Mouse (Mus musculus) midbrain, embryonic 16.5 days (tissue): ENCODE results near the gene Macrod2. TPM values are rescaled to one million over a fixed set of nuclear protein-coding genes. Genes with fewer than 3 reads are reported as not detected.

ENCODE experiments used
- ATAC-seq: fragments of 200-750 bp; cut with Nextera tagmentation; 2 replicates; pipeline ENCODE4 v1.8.0; 2017; ENCODE audit warnings: moderate TSS enrichment
- H3K27ac ChIP-seq: fragments of 300-500 bp; sonication (generic); 2 replicates; pipeline ENCODE4 v1.5.1; 2014; ENCODE audit warnings: mild to moderate bottlenecking, low read length, mixed read lengths
- H3K27me3 ChIP-seq: fragments of 300-500 bp; sonication (generic); 2 replicates; pipeline ENCODE4 v1.6.1; 2014; ENCODE audit warnings: low read depth, low read length, mixed read lengths; ENCODE audit not compliant: control insufficient read depth, insufficient read depth
- H3K36me3 ChIP-seq: fragments of 300-500 bp; sonication (generic); 2 replicates; pipeline ENCODE4 v1.6.1; 2014; ENCODE audit warnings: mild to moderate bottlenecking, low read length, moderate library complexity, mixed read lengths; ENCODE audit not compliant: control insufficient read depth, insufficient read depth
- H3K4me1 ChIP-seq: fragments of 300-500 bp; sonication (generic); 2 replicates; pipeline ENCODE4 v1.6.1; 2014; ENCODE audit warnings: mild to moderate bottlenecking, low read length, mixed read lengths; ENCODE audit not compliant: control insufficient read depth, insufficient read depth
- H3K4me2 ChIP-seq: fragments of 300-500 bp; sonication (generic); 2 replicates; pipeline ENCODE4 v1.6.1; 2014; ENCODE audit warnings: mild to moderate bottlenecking, low read length, mixed read lengths
- H3K4me3 ChIP-seq: fragments of 300-500 bp; sonication (generic); 2 replicates; pipeline ENCODE4 v1.5.1; 2014; ENCODE audit warnings: low read depth, mild to moderate bottlenecking, low read length, moderate library complexity, mixed read lengths
- H3K9ac ChIP-seq: fragments of 300-500 bp; sonication (generic); 2 replicates; pipeline ENCODE4 v1.6.1; 2014; ENCODE audit warnings: low read depth, low read length, mixed read lengths
- H3K9me3 ChIP-seq: fragments of 300-500 bp; sonication (generic); replicated peaks from 2 replicates; pipeline ENCODE4 v1.6.1; 2014; ENCODE audit warnings: mild to moderate bottlenecking, low read length, mixed read lengths; ENCODE audit not compliant: control insufficient read depth, poor library complexity, severe bottlenecking
- WGBS: fragments of 180-500 bp; shearing (Covaris S2); extraction: QIAGEN DNeasy Blood & Tissue Kit; methylation state at CpG from one replicate; pipeline ENCODE4 v1.1.7; 2014; 5-methylcytosine and 5-hydroxymethylcytosine counted together
- polyA plus RNA-seq: library from polyadenylated mRNA; unstranded; fragments of >200 nt; fragmentation: Nextera tagmentation; extraction: Ambion mirVana; gene quantifications from 2 replicates; pipeline ENCODE4 v1.2.1, GENCODE M21; 2015

The Macrod2 gene
- polyA plus RNA-seq, 1 experiment from 2014 or later, result 96.9 TPM

GRCm38 (mm10) chr2:141571360-141571759 is 1176.3 kb downstream of the Macrod2 start:
- WGBS, result 76% methylated on average over 3 of the region's 3 CpGs
- no peak overlapping the region for H3K4me3 ChIP-seq
- no peaks in the 10 kb centered on the region for H3K27me3 ChIP-seq
- H3K9me3 ChIP-seq, result no peaks in the 10 kb centered on the region
- ATAC-seq, result no peak
- H3K4me1 ChIP-seq, result no peaks in the 10 kb centered on the region
- H3K9ac ChIP-seq, result no peak overlapping the region
- H3K27ac ChIP-seq, result no peak overlapping the region
- H3K36me3 ChIP-seq, result no peaks in the 10 kb centered on the region
- H3K4me2 ChIP-seq, result no peak overlapping the region

DNA sequence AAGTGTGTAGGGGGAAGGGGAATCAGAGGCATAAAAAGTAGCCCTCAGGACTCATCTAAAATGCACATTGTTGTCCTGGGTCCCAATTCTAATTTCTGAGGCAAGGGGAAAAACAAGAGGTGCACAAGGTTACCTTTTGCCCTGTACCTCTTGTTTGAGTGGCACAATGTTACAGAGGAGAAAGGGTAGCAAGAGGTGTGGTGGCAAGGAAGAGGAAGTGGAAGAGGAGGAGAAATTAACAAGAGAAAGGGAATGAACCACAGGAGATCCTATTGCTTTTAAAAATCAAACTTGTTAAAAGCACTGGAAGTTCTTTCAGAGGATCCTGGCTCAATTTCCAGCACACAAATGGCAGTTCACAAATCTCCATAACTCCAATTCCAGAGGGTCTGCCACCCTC is 1183.1 kb downstream of the Macrod2 start:
- H3K36me3 ChIP-seq, result no peaks in the 10 kb centered on the region
- 0 out of 2 replicates have a peak, but pooled peaks cover 3% of the 10 kb centered on the region for H3K9me3 ChIP-seq
- no peak overlapping the region for H3K9ac ChIP-seq
- no peak overlapping the region for H3K4me2 ChIP-seq
- H3K4me1 ChIP-seq, result peaks cover 2% of the 10 kb centered on the region; the same call in 1 of the 2 replicates
- no peaks in the 10 kb centered on the region for H3K27me3 ChIP-seq
- ATAC-seq, result no peak
- no peak overlapping the region for H3K27ac ChIP-seq
- no peak overlapping the region for H3K4me3 ChIP-seq

DNA sequence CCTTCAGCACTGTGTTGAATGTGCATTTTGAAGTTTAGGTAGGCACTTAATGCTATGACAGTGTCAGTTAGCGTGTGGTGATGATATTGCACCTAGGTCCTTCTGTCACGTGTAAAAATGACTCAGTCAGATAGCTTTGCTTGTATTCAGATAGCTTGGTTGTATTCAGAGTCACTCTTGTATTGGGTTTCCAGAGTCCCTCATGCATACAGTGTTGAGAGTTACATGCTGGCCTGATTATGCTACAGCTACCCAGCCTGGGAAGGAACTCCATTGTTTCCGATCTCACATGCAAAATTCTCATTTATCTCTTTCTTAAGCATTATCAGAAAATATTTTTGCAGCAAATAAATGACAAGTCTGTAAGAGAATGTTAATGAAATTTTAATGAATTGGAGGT is 1187.3 kb downstream of the Macrod2 start:
- H3K4me2 ChIP-seq, result no peak overlapping the region
- peaks cover 2% of the 10 kb centered on the region; the same call in 1 of the 2 replicates for H3K4me1 ChIP-seq
- H3K9me3 ChIP-seq, result no peaks in the 10 kb centered on the region
- 63% methylated on average over 3 of the region's 3 CpGs for WGBS
- no peak overlapping the region for H3K4me3 ChIP-seq
- no peaks in the 10 kb centered on the region for H3K27me3 ChIP-seq
- no peaks in the 10 kb centered on the region for H3K36me3 ChIP-seq
- 0 out of 2 replicates have a peak, but pooled peaks have one; percentile 42 for ATAC-seq
- no peak overlapping the region for H3K27ac ChIP-seq
- no peak overlapping the region for H3K9ac ChIP-seq

DNA sequence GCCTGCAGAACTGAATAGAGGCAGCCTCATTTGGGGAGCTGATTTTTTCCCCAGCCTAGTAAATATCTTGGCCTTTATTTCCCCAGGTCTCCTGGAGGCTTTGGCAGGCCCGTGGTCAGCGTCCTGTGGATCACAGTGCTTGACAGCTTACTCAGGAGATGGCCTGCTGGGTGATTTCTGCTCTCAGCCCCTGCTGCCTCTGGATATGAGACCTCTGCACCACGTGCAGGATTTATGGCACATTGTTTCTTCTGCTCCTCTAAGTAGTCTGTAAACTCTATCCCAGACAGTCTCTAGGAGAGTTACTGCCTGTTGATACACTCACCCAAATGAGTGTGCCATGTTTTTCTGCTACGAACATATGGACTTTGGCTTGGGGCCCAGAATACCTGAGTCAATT is 1187.8 kb downstream of the Macrod2 start:
- no peak overlapping the region for H3K4me3 ChIP-seq

DNA sequence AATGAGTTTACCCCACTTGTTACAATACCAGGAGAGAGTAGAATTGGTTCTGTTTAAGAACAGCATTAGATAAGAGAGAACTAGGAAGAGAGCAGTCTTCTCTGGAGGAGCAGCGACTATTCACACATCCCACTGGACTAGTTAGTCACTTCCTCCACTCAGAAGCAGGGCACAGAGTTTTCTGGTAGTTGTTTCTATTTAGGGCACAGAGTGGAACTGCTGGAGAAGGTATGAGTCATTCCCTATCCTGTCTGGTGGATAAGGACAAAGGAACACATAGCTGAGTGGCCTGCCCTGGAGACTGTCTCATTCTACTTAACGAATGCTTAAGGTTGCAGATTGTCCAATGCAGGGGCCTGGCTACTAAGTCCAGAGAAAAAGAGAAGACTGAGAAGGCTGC is 1192.2 kb downstream of the Macrod2 start:
- H3K9ac ChIP-seq, result no peak overlapping the region
- peaks cover 2% of the 10 kb centered on the region; the same call in 1 of the 2 replicates for H3K4me1 ChIP-seq
- ATAC-seq, result no peak
- no peak overlapping the region for H3K27ac ChIP-seq
- no peaks in the 10 kb centered on the region for H3K36me3 ChIP-seq
- H3K4me2 ChIP-seq, result no peak overlapping the region
- H3K9me3 ChIP-seq, result no peaks in the 10 kb centered on the region
- H3K4me3 ChIP-seq, result no peak overlapping the region
- no peaks in the 10 kb centered on the region for H3K27me3 ChIP-seq
- WGBS, result 89% methylated on average over 2 of the region's 2 CpGs

More for the DNA sequence above, 1187.8 kb downstream of the Macrod2 start:
- no peak overlapping the region for H3K9ac ChIP-seq
- no peaks in the 10 kb centered on the region for H3K9me3 ChIP-seq
- no peak for ATAC-seq
- peaks cover 2% of the 10 kb centered on the region; the same call in 1 of the 2 replicates for H3K4me1 ChIP-seq
- H3K36me3 ChIP-seq, result no peaks in the 10 kb centered on the region
- H3K27me3 ChIP-seq, result no peaks in the 10 kb centered on the region
- no peak overlapping the region for H3K4me2 ChIP-seq
- 13% methylated on average over 4 of the region's 4 CpGs for WGBS
- H3K27ac ChIP-seq, result no peak overlapping the region

GRCm38 (mm10) chr2:141591326-141591725 is 1196.2 kb downstream of the Macrod2 start:
- Histone ChIP-seq H3K9me3 (no peaks in the 10 kb centered on the region), H3K4me1 (no peaks in the 10 kb centered on the region), H3K27me3 (no peaks in the 10 kb centered on the region), H3K9ac (no peak overlapping the region), H3K27ac (no peak overlapping the region), H3K4me3 (no peak overlapping the region), H3K4me2 (no peak overlapping the region), H3K36me3 (no peaks in the 10 kb centered on the region)
- no peak for ATAC-seq
- 69% methylated on average over 4 of the region's 4 CpGs for WGBS

- ATAC-seq, result no peak
- H3K9me3 ChIP-seq, result no peaks in the 10 kb centered on the region
- H3K36me3 ChIP-seq, result no peaks in the 10 kb centered on the region
- 80% methylated on average over 4 of the region's 4 CpGs for WGBS
- no peak overlapping the region for H3K27ac ChIP-seq
- no peak overlapping the region for H3K4me2 ChIP-seq
- no peaks in the 10 kb centered on the region for H3K4me1 ChIP-seq
- H3K4me3 ChIP-seq, result no peak overlapping the region
- no peaks in the 10 kb centered on the region for H3K27me3 ChIP-seq
- H3K9ac ChIP-seq, result no peak overlapping the region
These were observed 1199.7 kb downstream of the Macrod2 start for GRCm38 (mm10) chr2:141594811-141595210.

GRCm38 (mm10) chr2:141617721-141618120 is 1222.6 kb downstream of the Macrod2 start:
- H3K4me1 ChIP-seq, result no peaks in the 10 kb centered on the region
- WGBS, result 91% methylated on average over 2 of the region's 2 CpGs
- no peak overlapping the region for H3K4me2 ChIP-seq
- no peak overlapping the region for H3K27ac ChIP-seq
- ATAC-seq, result no peak
- no peak overlapping the region for H3K9ac ChIP-seq
- H3K36me3 ChIP-seq, result no peaks in the 10 kb centered on the region
- H3K9me3 ChIP-seq, result no peaks in the 10 kb centered on the region
- no peaks in the 10 kb centered on the region for H3K27me3 ChIP-seq
- no peak overlapping the region for H3K4me3 ChIP-seq

- H3K4me2 ChIP-seq, result no peak overlapping the region
- ATAC-seq, result no peak
- H3K4me1 ChIP-seq, result no peaks in the 10 kb centered on the region
- H3K9me3 ChIP-seq, result no peaks in the 10 kb centered on the region
- H3K27me3 ChIP-seq, result no peaks in the 10 kb centered on the region
- no peak overlapping the region for H3K9ac ChIP-seq
- no peak overlapping the region for H3K4me3 ChIP-seq
- H3K27ac ChIP-seq, result no peak overlapping the region
- H3K36me3 ChIP-seq, result no peaks in the 10 kb centered on the region
- 79% methylated on average over 5 of the region's 5 CpGs for WGBS
These were observed 1223.1 kb downstream of the Macrod2 start for GRCm38 (mm10) chr2:141618257-141618656.
